9 mouse cellular contexts compared by ENCODE assay signal in the genomic region with DNA sequence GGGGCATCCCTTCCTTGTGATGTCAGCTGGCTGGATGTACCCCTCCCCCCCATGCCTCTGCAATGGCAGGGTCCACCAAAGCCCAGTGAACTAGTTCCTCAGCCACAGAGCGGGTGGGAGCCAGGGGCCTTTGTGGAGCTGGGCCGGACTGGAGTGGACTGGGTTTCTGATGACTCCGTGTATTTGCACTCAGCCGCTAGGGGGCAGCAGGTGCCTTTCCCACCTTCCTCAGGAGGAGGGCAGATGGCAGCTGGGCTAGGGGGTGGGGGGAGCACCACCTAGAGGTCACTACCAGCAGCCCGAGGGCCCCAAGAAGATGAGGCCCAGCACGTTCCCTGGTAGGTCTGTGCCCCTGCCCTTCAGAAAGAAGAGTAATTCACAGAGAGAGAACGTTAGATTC. TPM values are rescaled to one million over a fixed set of nuclear protein-coding genes. Genes with fewer than 3 reads are reported as not detected.
DNase-seq lines count a peak whose midpoint lies in the region; ATAC-seq and TF ChIP-seq lines count a peak whose summit lies in the region.
"Had no signal": no experiment of that assay in that cellular context is flagged by ENCODE, and none has a peak within 500 bp of the region (broad histone marks: within the 10 kb centered on the region; RNA-seq: fewer than 3 reads in every experiment).

No protein-coding gene starts in this region.

- peak; percentile 64 for ATAC-seq in heart, postnatal 0 days (ENCODE audit: insufficient read depth, low read depth)
- ATAC-seq in liver, postnatal 0 days: peak; percentile 76

- 5% methylated on average over 7 of the region's 7 CpGs for WGBS in forebrain, embryonic 10.5 days
- 15% methylated on average over 7 of the region's 7 CpGs for WGBS in heart, postnatal 0 days
- WGBS in large intestine, adult 2 months: 12% methylated on average over 7 of the region's 7 CpGs
- 6% methylated on average over 7 of the region's 7 CpGs for WGBS in liver, postnatal 0 days (ENCODE audit: insufficient replicate concordance)
- 11% methylated on average over 7 of the region's 7 CpGs for WGBS in thymus, adult 2 months

- H3K4me2 ChIP-seq in heart, postnatal 0 days (ENCODE audit: low read depth, low read length): no peak overlapping the region
- H3K4me2 ChIP-seq in liver, postnatal 0 days (ENCODE audit: low read depth, low read length): no peak overlapping the region

- H3K27ac ChIP-seq in ES-Bruce4 (ENCODE audit: insufficient read depth, low read length): no peak overlapping the region
- peak overlapping the region; percentile 75 for H3K27ac ChIP-seq in forebrain, embryonic 10.5 days
- H3K27ac ChIP-seq in heart, postnatal 0 days (ENCODE audit: low read depth): no peak overlapping the region
- no peak overlapping the region for H3K27ac ChIP-seq in liver, postnatal 0 days (ENCODE audit: low read depth)
- no peak overlapping the region for H3K27ac ChIP-seq in thymus, adult 2 months (ENCODE audit: control insufficient read depth, insufficient read depth, low read length)
- H3K27ac ChIP-seq: macrophage had no signal

- peak; percentile 99 for TF ChIP-seq CTCF in ES-Bruce4 (IDR thresholded peaks at IDR 0.05; ENCODE audit: low read depth, low read length)
- TF ChIP-seq CTCF in heart, postnatal 0 days (IDR thresholded peaks at IDR 0.05; ENCODE audit: low read depth): peak; percentile 92
- TF ChIP-seq CTCF in liver, postnatal 0 days (IDR thresholded peaks at IDR 0.05; ENCODE audit: low read depth): peak; percentile 94
- TF ChIP-seq CTCF in thymus, adult 2 months (IDR thresholded peaks at IDR 0.05; ENCODE audit: borderline replicate concordance, control insufficient read depth, extremely low read depth, insufficient read depth, low read length, poor library complexity): peak; percentile 97

- peaks cover 3% of the 10 kb centered on the region for H3K4me1 ChIP-seq in ES-Bruce4 (ENCODE audit: control insufficient read depth, insufficient read depth, low read length)
- H3K4me1 ChIP-seq in forebrain, embryonic 10.5 days: peaks cover 62% of the 10 kb centered on the region
- H3K4me1 ChIP-seq in heart, postnatal 0 days (ENCODE audit: control insufficient read depth, insufficient read depth): 0 out of 2 replicates have a peak, but pooled peaks cover 4% of the 10 kb centered on the region
- H3K4me1 ChIP-seq in liver, postnatal 0 days (ENCODE audit: insufficient read depth): no peaks in the 10 kb centered on the region
- peaks cover 36% of the 10 kb centered on the region for H3K4me1 ChIP-seq in thymus, adult 2 months (replicated peaks; ENCODE audit: control insufficient read depth, insufficient read depth, low read length)

- no peaks in the 10 kb centered on the region for H3K36me3 ChIP-seq in ES-Bruce4 (ENCODE audit: control insufficient read depth, insufficient read depth, low read length, poor library complexity, severe bottlenecking)
- peaks cover 6% of the 10 kb centered on the region; the same call in 1 of the 2 replicates for H3K36me3 ChIP-seq in forebrain, embryonic 10.5 days (replicated peaks)
- H3K36me3 ChIP-seq in heart, postnatal 0 days (replicated peaks; ENCODE audit: control insufficient read depth, insufficient read depth, low read length): no peaks in the 10 kb centered on the region
- no peaks in the 10 kb centered on the region for H3K36me3 ChIP-seq in liver, postnatal 0 days (replicated peaks; ENCODE audit: insufficient read depth, low read length)
- H3K36me3 ChIP-seq in thymus, adult 2 months (ENCODE audit: control insufficient read depth, insufficient read depth, low read length): no peaks in the 10 kb centered on the region

- H3K9ac ChIP-seq in ES-Bruce4 (ENCODE audit: low read depth, poor library complexity, severe bottlenecking): no peak overlapping the region
- no peak overlapping the region for H3K9ac ChIP-seq in heart, postnatal 0 days (replicated peaks; ENCODE audit: low read depth, low read length)
- no peak overlapping the region for H3K9ac ChIP-seq in liver, postnatal 0 days (replicated peaks)

- H3K9me3 ChIP-seq in ES-Bruce4 (replicated peaks; ENCODE audit: control insufficient read depth, insufficient read depth, low read length, poor library complexity, severe bottlenecking): no peaks in the 10 kb centered on the region
- H3K9me3 ChIP-seq in forebrain, embryonic 10.5 days: no peaks in the 10 kb centered on the region
- no peaks in the 10 kb centered on the region for H3K9me3 ChIP-seq in heart, postnatal 0 days (replicated peaks; ENCODE audit: control insufficient read depth, low read length)
- no peaks in the 10 kb centered on the region for H3K9me3 ChIP-seq in liver, postnatal 0 days (ENCODE audit: low read length)

- H3K4me3 ChIP-seq in ES-Bruce4 (ENCODE audit: low read depth, low read length): no peak overlapping the region
- H3K4me3 ChIP-seq in forebrain, embryonic 10.5 days: peak overlapping the region; percentile 10; the same call in 1 of the 2 replicates
- H3K4me3 ChIP-seq in heart, postnatal 0 days (ENCODE audit: low read depth, low read length): no peak overlapping the region
- H3K4me3 ChIP-seq in liver, postnatal 0 days (ENCODE audit: low read depth, low read length): no peak overlapping the region
- H3K4me3 ChIP-seq in thymus, adult 2 months (ENCODE audit: control insufficient read depth, insufficient read depth, low read length): no peak overlapping the region

- peak; percentile 77 for DNase-seq in c-Kit-positive CD71-negative TER-119-negative erythroid progenitor cells, embryonic 14.5 days (ENCODE audit: low read depth)
- peak; percentile 88 for DNase-seq in forebrain, embryonic 10.5 days (ENCODE audit: extremely low spot score, low spot score)
- DNase-seq in heart, postnatal 0 days (ENCODE audit: low spot score): peak; percentile 63
- DNase-seq in large intestine, adult 2 months (ENCODE audit: low read depth, low spot score): peak; percentile 40
- peak; percentile 87 for DNase-seq in liver, postnatal 0 days
- peak; percentile 64 for DNase-seq in ovary, postnatal 10 days (ENCODE audit: low spot score)
- peak; percentile 85 for DNase-seq in thymus, adult 2 months

- H3K27me3 ChIP-seq in ES-Bruce4 (ENCODE audit: control insufficient read depth, insufficient read depth, low read length, poor library complexity, severe bottlenecking): no peaks in the 10 kb centered on the region
- peaks cover 49% of the 10 kb centered on the region for H3K27me3 ChIP-seq in forebrain, embryonic 10.5 days (ENCODE audit: poor library complexity, severe bottlenecking)
- 0 out of 2 replicates have a peak, but pooled peaks cover 3% of the 10 kb centered on the region for H3K27me3 ChIP-seq in heart, postnatal 0 days (ENCODE audit: control insufficient read depth, insufficient read depth, low read length)
- H3K27me3 ChIP-seq in liver, postnatal 0 days (ENCODE audit: insufficient read depth, low read length): no peaks in the 10 kb centered on the region
- no peaks in the 10 kb centered on the region for H3K27me3 ChIP-seq in thymus, adult 2 months (ENCODE audit: control insufficient read depth, insufficient read depth, low read length)

- peak; percentile 62; the same call in 1 of the 2 replicates for TF ChIP-seq EP300 in ES-Bruce4 (IDR thresholded peaks at IDR 0.05; ENCODE audit: insufficient read depth, low read depth, low read length)
- TF ChIP-seq EP300 in heart, postnatal 0 days (IDR thresholded peaks at IDR 0.05; ENCODE audit: low read depth): no peak
- TF ChIP-seq EP300 in liver, postnatal 0 days (IDR thresholded peaks at IDR 0.05; ENCODE audit: low read depth): no peak

- TF ChIP-seq POLR2A in ES-Bruce4 (IDR thresholded peaks at IDR 0.05; ENCODE audit: insufficient read depth, low read length): no peak
- TF ChIP-seq POLR2A in thymus, adult 2 months (IDR thresholded peaks at IDR 0.05; ENCODE audit: control insufficient read depth, extremely low read depth, insufficient read depth, low read length, poor library complexity): no peak

RNA-seq across cellular contexts. Expression of a gene that starts 17.2 kb away (rescaled TPM):
- polyA plus RNA-seq in ES-Bruce4 (2011; ENCODE audit: insufficient read depth, insufficient read length, low read depth, missing spikeins): 16.7 and 18.3 TPM in 2 replicates
- 55.5 and 62.0 TPM in 2 replicates for polyA plus RNA-seq in forebrain, embryonic 10.5 days (2016; fragmentation: Nextera tagmentation; extraction: Ambion mirVana)
- 22.2 and 24.6 TPM in 2 replicates for total RNA-seq in heart, postnatal 0 days (2014; rRNA removed; ENCODE audit: low replicate concordance)
- polyA plus RNA-seq in heart, postnatal 0 days (2015; fragmentation: Nextera tagmentation; extraction: Ambion mirVana): 12.6 and 13.3 TPM in 2 replicates
- 42.3 and 43.1 TPM in 2 replicates for polyA plus RNA-seq in large intestine, adult 2 months (2012; rRNA removed)
- 9.4 and 10.7 TPM in 2 replicates for polyA plus RNA-seq in liver, postnatal 0 days (2015; fragmentation: Nextera tagmentation; extraction: Ambion mirVana)
- 20.8 and 25.9 TPM in 2 replicates for polyA plus RNA-seq in thymus, adult 2 months (2012; rRNA removed)

RNA-seq across cellular contexts. Expression of a gene that starts 17.4 kb away (rescaled TPM):
- 11.9 and 14.6 TPM in 2 replicates for polyA plus RNA-seq in ES-Bruce4 (2011; ENCODE audit: insufficient read depth, insufficient read length, low read depth, missing spikeins)
- 31.0 and 32.4 TPM in 2 replicates for polyA plus RNA-seq in forebrain, embryonic 10.5 days (2016; fragmentation: Nextera tagmentation; extraction: Ambion mirVana)
- total RNA-seq in heart, postnatal 0 days (2014; rRNA removed; ENCODE audit: low replicate concordance): 14.0 and 19.7 TPM in 2 replicates
- 17.0 and 18.3 TPM in 2 replicates for polyA plus RNA-seq in heart, postnatal 0 days (2015; fragmentation: Nextera tagmentation; extraction: Ambion mirVana)
- polyA plus RNA-seq in large intestine, adult 2 months (2012; rRNA removed): 8.0 and 10.5 TPM in 2 replicates
- polyA plus RNA-seq in liver, postnatal 0 days (2015; fragmentation: Nextera tagmentation; extraction: Ambion mirVana): 3.8 and 4.5 TPM in 2 replicates
- polyA plus RNA-seq in thymus, adult 2 months (2012; rRNA removed): 13.5 and 15.1 TPM in 2 replicates
